Mouse (Mus musculus): ENCODE measurements around the gene Gm12216.
A peak's percentile ranks its signal among the peaks of the same experiment; 100 is the strongest.
"Not testable (repeated sequence)": the region's sequence is repeated elsewhere in the genome, so short reads cannot be mapped to it uniquely, and the experiment has no call there.

The Gm12216 gene

GRCm38 (mm10) chr11:53771001-53771744, 87.9 kb downstream of the Gm12216 start:
- DNase-seq (ENCODE audit: low spot score in 2 of 2): no peak

GRCm38 (mm10) chr11:53770125-53770791, 88.8 kb downstream of the Gm12216 start:
- peak; percentile 47 to 66 for DNase-seq (ENCODE audit: low spot score in 2 of 2)

GRCm38 (mm10) chr11:53769760-53770124, 89.3 kb downstream of the Gm12216 start, which contains the start of gene Irf1:
TSS of gene Irf1 (plus strand) at chr11:53770014.
- DNase-seq (ENCODE audit: low spot score in 2 of 2): peak; percentile 81 to 84

GRCm38 (mm10) chr11:53769185-53769576, 89.9 kb downstream of the Gm12216 start:
- DNase-seq (ENCODE audit: low spot score in 2 of 2): no peak

GRCm38 (mm10) chr11:53768422-53769184, 90.5 kb downstream of the Gm12216 start:
- no peak for DNase-seq (ENCODE audit: low spot score in 2 of 2)

- no peak for DNase-seq (ENCODE audit: low spot score in 2 of 2)
These were observed 94.5 kb downstream of the Gm12216 start for GRCm38 (mm10) chr11:53764581-53764980.

GRCm38 (mm10) chr11:53763496-53764140, 95.4 kb downstream of the Gm12216 start:
- DNase-seq (ENCODE audit: low spot score in 2 of 2): peak; percentile 73 to 81

GRCm38 (mm10) chr11:53762827-53763495, 96.1 kb downstream of the Gm12216 start:
- DNase-seq (ENCODE audit: low spot score in 2 of 2): peak in 1 of 2 experiments; percentile 40

GRCm38 (mm10) chr11:53762426-53762825, 96.6 kb downstream of the Gm12216 start:
- DNase-seq (ENCODE audit: low spot score in 2 of 2): no peak

GRCm38 (mm10) chr11:53761822-53762221, 97.2 kb downstream of the Gm12216 start:
- DNase-seq (ENCODE audit: low spot score in 2 of 2): no peak

- DNase-seq (ENCODE audit: low spot score in 2 of 2): no peak
These were observed 97.8 kb downstream of the Gm12216 start for GRCm38 (mm10) chr11:53761284-53761683.

GRCm38 (mm10) chr11:53759545-53760406, 99.3 kb downstream of the Gm12216 start:
- peak in 1 of 2 experiments; percentile 7 for DNase-seq (ENCODE audit: low spot score in 2 of 2)

GRCm38 (mm10) chr11:53758791-53759351, 100.2 kb downstream of the Gm12216 start:
- DNase-seq (ENCODE audit: low spot score in 2 of 2): peak in 1 of 2 experiments; percentile 8

GRCm38 (mm10) chr11:53758033-53758432, 101.0 kb downstream of the Gm12216 start:
- DNase-seq (ENCODE audit: low spot score in 2 of 2): not testable (repeated sequence)

- peak in 1 of 2 experiments; percentile 4 for DNase-seq (ENCODE audit: low spot score in 2 of 2)
These were observed 101.4 kb downstream of the Gm12216 start for GRCm38 (mm10) chr11:53757612-53758011.

- DNase-seq (ENCODE audit: low spot score in 2 of 2): no peak
These were observed 104.0 kb downstream of the Gm12216 start for GRCm38 (mm10) chr11:53755011-53755595.

- DNase-seq (ENCODE audit: low spot score in 2 of 2): no peak
These were observed 109.2 kb downstream of the Gm12216 start for GRCm38 (mm10) chr11:53749716-53750352.

GRCm38 (mm10) chr11:53749306-53749705, 109.8 kb downstream of the Gm12216 start:
- DNase-seq (ENCODE audit: low spot score in 2 of 2): no peak

GRCm38 (mm10) chr11:53748614-53749013, 110.4 kb downstream of the Gm12216 start:
- no peak for DNase-seq (ENCODE audit: low spot score in 2 of 2)
